Mouse (Mus musculus): Measurements from ENCODE around the gene Ifrd2. TPM values are rescaled to one million over a fixed set of nuclear protein-coding genes. Genes with fewer than 3 reads are reported as not detected.
A peak's percentile ranks its signal among the peaks of the same experiment; 100 is the strongest.

Gene Ifrd2
- polyA plus RNA-seq (2015; fragmentation: Nextera tagmentation; extraction: Ambion mirVana) = 43.6 and 48.7 TPM in 2 replicates

DNA sequence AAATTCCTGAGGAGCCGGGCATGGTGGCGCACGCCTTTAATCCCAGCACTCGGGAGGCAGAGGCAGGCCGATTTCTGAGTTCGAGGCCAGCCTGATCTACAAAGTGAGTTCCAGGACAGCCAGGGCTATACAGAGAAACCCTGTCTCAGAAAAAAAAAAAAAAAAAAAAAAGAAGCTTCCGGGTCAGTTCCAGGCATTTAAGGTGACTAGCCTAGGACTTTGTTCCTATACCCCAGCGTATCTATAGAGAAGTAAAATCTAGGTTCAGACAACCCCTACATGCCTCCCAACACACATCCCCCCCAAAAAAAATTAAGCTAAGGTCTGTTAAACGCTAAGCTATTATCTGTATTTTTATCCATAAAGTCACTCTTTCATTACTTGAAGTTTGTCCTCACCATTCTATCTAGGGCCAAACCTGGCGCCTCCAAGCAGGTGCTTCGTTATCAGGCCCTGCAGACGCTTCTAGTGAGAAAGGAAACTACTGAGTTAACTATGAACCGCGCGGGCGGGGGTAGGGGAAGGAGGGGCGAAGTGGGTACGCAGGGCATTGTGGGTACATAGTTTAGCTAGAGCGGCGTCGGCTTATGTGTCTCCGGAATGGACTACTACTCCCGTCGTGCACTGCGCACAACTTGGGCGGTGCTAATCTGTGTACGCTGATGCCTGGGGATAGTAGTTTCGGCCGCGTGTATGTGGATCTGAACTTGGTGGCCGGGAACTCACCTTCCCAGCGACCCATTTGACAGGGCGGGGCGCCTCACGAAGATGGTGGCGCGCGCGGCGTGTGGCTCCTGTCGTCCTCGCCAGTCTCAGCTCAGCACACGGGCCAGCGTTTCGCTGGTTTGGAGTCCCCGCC is at the start of gene Ifrd2:
Gene Ifrd2 (plus strand): TSS at position 669 of the 859 bp plus-strand sequence.
- DNase-seq (ENCODE audit: low spot score) = peak; percentile 99

DNA sequence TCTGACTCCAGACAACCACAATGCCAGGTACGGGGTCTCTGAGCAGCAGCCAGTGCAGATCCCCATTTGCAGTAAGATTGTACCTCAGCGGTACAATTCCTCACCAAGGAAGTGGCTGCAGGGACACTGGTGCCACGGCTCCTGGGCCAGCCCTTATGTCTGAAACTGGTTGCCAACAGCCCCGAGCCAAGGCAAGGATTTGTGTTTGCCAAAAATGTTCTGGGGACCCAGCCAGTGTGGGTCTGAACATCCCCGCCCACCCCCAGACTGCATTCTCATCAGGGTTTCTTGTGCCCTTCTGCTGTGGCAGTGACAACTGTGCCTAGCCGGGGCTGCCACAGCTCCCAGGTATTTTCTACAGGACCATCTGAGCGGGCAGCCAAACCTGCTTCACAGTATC is 49.2 kb upstream of the Ifrd2 start:
- no peak for DNase-seq (ENCODE audit: low spot score)

DNA sequence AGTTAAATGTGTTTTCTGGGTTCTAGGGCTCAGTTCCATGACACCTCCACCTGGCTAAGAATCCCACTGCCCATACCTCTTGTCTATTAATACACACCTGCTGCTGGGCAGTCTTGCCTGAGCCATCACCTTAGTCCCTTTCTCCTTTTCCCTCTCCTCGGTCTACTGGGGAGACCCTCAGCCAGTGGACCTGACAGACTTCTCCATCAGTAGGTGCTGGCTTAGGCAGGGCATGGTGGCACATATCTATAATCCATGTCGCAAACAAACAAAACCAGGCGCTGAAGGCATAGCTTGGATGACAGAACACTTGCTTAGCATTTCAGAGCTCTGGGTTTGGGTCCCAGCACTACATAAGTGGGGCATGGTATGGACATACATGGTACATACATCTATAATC is 48.7 kb upstream of the Ifrd2 start:
- DNase-seq (ENCODE audit: low spot score) = no peak

DNA sequence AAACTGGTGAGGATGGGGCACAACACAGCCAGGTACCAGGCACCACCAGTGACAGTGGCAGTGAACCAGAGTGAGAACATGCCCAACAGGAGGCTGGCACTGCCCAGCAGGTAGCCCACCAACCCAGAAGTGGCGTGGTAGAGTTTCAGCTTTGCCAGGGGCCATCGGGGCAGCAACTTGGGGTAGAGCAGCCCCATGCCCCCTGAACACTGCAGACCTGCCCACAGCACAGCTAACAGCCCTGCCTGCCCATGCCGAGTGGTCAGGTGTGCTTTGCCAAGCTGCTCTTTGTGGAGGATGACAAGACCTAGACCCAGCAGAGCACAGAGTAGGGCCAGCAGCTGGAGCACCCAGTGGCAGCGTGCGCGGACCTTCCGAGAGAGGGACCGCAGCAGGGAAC is 47.5 kb upstream of the Ifrd2 start:
- DNase-seq (ENCODE audit: low spot score) = no peak

DNA sequence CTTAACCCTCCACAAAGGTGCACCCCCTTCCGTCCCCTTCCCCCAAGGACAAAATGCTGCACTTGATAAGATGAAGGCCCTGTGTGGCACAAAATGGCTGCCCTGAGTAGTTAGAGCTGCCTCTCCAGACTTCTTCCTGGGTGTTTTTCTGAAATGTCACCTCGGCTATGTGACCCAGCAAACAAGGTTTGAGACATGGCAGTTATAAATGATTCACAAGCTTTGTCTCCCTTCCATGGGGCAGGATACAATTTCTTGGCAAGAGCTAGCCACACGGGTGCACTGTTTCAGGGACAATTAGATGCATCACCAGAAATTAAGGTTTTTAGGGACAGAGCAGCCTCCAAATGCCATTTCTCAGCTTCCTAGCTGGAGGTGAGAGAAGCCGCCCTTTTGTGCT is 47.0 kb upstream of the Ifrd2 start:
- DNase-seq (ENCODE audit: low spot score) = no peak

DNA sequence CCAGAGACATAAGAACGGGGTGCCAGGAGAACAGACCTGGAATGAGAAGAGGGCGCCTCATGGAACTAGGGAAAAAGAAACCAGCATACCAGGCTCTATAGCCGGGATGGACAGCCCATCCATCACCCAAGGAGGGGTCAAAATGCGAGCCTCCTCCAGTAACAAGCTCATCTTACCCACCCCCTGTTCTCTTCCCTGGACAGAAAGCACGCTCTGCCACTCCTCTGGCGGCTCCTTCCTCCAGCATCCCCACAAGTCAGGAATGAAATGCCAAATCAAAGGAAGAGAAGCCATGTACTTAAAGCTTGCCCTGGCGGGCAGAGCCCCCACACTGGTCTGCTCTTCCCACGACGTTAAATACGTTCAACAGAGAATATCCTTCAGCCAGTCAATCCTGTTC is 46.4 kb upstream of the Ifrd2 start:
- DNase-seq (ENCODE audit: low spot score) = no peak

DNA sequence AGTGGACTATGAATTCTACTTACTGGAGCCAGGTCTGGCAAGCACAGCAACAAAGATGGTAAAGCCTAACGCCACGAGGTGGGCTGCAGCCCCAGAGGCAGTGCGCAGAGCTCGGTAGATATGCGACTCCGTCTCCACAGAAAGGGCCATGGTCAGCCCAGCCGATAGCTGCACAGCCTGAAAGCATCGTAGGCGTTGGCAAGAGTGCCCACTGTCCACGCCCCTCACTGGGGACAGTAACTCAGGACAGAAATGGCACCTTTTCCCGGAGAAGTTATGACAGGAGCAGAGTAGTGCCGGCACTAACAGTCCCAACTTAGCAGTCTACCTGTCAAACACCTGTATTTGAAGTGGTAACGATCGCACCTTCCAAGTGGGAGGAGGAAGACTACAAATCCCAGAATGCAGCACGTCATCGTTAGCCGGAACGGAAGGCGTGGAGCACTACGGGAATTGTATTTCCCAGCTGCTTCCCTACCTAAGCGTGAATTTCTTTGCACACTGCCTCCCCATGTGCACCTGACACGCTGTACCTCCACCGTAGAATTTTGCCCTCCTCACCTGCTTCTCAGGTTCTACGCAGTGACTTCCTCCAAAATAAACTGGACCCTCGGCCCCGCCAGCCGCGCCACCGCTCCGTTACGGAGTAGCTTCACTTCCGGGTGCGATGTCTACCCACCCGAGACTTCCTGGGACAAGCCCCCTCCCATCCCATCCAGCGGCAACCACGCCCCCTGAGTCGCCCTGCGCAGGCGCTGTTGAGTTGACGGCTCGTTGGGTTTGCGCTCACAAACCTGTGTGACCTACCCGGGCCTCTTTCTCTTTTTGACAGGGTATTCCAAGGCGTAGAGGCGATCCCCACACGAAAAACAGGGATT is 45.7 kb upstream of the Ifrd2 start, which contains the start of the genes Cyb561d2 and Nprl2:
Gene Cyb561d2 (minus strand): TSS at position 720 of the 878 bp plus-strand sequence.
Gene Nprl2 (plus strand): TSS at position 753 of the 878 bp plus-strand sequence.
- DNase-seq (ENCODE audit: low spot score) = peak; percentile 97

DNA sequence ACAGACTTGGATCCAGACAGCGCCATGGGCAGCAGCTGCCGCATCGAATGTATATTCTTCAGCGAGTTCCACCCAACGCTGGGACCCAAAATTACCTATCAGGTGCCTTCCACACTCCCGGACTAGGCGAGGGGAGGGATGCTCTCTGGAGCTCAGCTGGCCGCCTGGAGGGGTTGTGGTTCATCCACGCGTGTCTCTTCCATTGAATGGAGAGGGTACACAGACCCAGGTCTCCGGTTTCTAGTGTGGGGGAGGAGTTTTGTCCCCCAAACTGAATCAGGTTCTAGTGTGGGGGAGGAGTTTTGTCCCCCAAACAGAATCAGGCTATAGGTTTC is 45.1 kb upstream of the Ifrd2 start:
- no peak for DNase-seq (ENCODE audit: low spot score)

DNA sequence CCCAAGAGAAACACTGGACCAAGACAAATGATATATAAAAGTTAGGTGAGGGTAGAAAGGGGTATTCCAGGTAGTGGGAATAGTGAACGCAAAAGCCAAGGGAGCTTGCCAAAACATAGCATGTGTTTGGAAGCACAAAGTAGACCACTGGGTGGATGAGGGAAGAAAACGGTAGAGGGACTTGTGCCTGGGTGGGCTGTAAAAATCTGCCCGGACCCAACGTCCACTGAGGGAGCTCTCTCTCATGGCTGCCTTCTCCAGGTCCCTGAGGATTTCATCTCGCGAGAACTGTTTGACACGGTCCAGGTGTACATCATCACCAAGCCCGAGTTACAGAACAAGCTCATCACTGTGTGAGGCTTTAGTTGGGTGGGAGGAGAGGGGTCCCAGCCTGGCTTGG is 44.7 kb upstream of the Ifrd2 start:
- no peak for DNase-seq (ENCODE audit: low spot score)

DNA sequence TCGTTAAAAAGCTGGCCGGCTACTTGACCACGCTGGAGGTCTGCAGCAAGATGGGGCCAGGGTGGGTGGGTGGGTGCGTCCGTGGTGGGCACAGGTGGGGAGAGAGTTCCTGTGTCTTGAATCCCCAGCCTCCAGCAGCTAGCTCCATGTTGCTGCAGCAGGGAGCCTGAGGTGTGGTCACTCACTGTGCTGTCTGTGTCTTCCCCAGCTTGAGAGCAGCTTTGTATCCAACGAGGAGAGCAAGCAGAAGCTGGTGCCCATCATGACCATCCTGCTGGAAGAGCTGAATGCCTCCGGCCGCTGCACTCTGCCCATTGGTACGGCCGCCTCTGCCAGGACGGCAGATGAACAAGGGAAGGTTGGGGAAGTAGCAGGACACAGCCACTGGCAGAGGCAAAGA is 44.1 kb upstream of the Ifrd2 start:
- no peak for DNase-seq (ENCODE audit: low spot score)

DNA sequence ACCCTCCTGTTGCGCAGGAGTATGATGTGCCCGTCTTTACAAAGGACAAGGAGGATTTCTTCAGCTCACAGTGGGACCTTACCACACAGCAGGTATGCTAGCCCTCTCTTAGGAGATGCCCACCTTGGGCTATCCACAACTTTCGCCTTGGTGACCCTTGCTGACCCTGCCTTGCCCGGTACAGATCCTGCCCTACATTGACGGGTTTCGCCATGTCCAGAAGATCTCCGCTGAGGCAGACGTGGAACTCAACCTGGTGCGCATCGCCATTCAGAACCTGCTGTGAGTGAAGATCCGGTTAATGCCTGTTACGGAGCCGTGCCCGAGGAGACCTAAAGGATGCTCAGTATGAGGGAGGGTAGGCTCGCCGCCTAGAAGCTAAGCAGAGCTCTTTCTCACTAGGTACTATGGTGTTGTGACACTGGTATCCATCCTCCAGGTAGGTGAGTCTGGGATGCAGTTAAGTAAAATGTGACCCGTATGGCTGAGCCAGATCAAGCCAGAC is 43.2 kb upstream of the Ifrd2 start:
- no peak for DNase-seq (ENCODE audit: low spot score)

DNA sequence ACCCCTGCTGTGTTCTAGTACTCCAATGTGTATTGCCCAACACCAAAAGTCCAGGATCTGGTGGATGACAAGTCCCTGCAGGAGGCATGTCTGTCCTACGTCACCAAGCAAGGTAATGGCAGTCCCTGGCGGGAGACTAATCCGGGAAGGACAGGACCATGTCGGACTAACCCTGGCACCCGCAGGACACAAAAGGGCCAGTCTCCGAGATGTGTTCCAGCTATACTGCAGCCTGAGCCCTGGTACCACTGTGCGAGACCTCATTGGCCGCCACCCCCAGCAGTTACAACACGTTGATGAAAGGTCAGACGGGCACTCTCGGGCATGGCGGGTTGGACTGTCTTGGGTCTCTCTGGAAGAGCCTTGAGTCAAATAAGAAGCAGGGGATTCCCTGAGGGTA is 42.7 kb upstream of the Ifrd2 start:
- no peak for DNase-seq (ENCODE audit: low spot score)

DNA sequence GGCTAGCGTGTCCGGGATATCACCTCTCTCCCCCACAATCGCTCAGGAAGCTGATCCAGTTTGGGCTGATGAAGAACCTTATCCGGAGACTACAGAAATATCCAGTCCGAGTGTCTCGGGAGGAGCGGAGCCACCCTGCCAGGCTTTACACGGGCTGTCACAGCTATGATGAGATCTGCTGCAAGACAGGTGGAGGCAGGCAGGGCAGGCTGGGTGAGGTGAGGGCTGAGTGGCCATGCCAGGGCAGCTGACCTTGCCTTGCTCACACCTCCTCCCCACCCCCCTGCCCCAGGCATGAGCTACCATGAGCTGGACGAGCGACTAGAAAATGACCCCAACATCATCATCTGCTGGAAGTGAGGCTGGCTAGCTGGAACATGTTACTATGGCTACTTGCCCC is 42.2 kb upstream of the Ifrd2 start:
- no peak for DNase-seq (ENCODE audit: low spot score)

DNA sequence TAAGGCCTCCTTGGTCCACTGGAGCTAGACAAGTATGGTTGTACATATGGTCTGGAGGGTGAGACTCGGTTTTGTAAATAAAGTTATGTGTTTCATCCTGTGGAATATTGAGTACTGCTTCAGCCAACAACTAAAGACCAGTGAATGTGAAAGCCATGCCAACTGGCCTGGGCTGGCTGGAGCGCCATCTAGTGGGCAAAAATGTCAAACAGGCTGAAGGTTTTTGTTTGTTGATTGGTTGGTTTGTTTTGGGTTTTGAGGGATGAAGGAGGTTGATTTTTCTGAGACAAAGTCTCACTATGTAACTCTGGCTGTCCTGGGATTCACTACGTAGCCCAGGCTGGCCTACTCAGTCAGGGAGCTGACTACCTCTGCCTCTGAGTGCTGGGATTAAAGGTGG is 41.8 kb upstream of the Ifrd2 start:
- peak; percentile 72 for DNase-seq (ENCODE audit: low spot score)

DNA sequence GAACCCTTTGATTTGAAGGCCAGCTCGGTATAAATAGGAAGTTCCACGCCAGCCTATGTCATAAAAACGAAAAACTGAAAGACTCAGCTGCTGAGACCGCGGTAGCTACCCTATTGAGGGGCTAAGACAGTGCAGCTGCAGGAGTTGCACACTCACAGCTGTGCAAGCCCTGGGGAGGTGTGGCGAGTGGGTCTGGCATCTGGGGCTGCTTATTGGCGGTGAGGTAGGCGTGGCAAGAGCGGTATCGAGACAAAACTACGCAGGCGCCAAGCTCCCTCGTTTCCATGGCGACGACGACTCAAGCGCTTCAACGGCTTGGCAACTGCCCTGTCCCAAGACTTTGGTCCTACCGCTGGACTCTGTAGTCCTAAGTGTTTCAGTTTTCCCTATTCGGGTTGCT is 40.4 kb upstream of the Ifrd2 start, which contains the start of gene Zmynd10:
Gene Zmynd10 (plus strand): TSS at position 273 of the 400 bp plus-strand sequence.
- peak; percentile 96 for DNase-seq (ENCODE audit: low spot score)

DNA sequence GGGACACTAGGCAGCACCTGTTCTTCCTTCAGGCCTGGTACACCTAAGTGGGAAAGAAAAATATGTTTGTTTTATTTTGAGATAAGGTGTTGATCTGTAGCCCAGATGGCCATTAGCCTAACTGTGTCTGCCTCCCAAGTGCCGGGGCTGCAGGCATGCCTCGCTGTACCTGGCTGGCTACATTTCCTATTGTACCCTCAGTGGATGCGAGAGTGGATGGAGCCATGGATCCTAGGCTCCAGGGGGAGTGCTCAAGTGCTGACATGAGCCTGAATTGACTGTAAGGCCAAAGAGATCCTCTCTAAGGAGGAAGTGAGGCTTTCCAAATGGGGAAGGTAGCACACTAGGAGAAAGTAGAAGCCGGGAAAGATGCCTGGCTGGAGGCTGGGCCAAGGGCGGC is 39.5 kb upstream of the Ifrd2 start:
- no peak for DNase-seq (ENCODE audit: low spot score)

DNA sequence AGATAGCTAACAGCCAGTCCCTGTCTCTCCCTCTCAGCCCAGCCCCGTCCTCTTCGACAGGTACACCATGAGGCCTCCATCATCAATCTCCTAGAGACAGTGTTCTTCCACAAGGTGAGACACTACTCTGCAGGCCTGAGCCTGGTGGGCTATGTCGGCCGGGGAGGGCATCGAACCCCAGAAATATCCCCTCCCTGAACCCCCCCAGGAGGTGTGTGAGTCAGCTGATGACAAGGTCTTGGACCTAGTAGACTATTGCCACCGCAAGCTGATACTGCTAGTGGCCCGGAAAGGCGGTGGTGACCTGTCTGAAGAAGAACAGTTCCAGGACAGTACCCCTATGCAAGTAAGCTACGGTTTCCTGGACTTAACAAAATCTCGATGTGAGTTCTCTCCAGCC is 38.6 kb upstream of the Ifrd2 start:
- DNase-seq (ENCODE audit: low spot score) = no peak

DNA sequence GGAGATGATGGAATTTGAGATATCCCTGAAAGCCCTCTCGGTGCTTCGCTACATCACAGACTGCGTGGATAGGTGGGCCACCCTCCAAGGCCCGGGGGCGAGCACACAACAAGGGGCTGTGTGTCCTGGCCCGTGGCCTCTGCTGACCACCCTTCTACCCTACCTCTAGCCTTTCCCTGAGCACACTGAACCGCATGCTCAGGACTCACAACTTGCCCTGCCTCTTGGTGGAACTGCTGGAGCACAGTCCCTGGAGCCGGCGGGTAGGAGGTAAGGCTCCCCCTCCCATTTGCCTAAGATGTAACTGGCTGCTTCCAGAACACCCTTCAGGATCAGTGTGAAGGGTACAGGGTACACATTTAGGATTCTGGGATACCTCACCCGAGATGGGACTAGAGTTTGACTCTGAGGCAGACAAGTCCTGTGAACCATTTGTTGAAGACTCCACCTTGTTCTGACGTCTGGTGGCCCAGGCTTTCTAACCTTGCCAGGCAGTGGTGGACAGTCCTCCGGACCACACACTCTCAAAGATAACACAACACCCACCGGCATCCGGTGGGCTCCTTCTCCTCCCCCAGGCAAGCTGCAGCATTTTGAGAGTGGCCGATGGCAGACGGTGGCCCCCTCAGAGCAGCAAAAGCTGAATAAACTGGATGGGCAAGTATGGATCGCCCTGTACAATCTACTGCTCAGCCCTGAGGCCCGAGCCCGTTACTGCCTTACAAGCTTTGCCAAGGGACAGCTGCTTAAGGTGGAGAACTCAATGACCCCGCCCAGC is 38.0 kb upstream of the Ifrd2 start:
- DNase-seq (ENCODE audit: low spot score) = no peak

DNA sequence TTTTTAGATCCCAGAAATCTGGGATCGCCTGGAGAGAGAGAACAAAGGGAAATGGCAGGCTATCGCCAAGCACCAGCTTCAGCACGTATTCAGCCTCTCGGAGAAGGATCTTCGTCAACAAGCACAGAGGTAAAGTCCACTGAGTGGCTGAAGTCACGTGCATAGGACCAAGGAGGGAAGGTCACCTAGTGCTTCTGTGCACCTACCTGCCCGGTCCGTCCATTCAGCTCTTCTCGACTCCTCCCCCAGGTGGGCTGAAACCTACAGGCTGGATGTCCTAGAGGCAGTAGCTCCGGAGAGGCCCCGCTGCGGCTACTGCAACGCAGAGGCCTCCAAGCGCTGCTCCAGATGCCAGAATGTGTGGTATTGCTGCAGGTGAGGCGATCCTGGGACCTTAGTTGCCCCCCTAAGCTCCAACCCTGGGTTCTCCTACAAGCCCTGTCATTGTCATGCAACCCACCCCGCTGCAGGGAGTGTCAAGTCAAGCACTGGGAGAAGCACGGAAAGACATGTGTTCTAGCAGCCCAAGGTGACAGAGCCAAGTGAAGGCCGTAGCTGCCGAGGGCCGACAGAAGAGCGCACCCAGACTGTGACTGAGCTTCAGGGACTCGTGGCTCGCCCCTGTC is 36.8 kb upstream of the Ifrd2 start:
- no peak for DNase-seq (ENCODE audit: low spot score)

DNA sequence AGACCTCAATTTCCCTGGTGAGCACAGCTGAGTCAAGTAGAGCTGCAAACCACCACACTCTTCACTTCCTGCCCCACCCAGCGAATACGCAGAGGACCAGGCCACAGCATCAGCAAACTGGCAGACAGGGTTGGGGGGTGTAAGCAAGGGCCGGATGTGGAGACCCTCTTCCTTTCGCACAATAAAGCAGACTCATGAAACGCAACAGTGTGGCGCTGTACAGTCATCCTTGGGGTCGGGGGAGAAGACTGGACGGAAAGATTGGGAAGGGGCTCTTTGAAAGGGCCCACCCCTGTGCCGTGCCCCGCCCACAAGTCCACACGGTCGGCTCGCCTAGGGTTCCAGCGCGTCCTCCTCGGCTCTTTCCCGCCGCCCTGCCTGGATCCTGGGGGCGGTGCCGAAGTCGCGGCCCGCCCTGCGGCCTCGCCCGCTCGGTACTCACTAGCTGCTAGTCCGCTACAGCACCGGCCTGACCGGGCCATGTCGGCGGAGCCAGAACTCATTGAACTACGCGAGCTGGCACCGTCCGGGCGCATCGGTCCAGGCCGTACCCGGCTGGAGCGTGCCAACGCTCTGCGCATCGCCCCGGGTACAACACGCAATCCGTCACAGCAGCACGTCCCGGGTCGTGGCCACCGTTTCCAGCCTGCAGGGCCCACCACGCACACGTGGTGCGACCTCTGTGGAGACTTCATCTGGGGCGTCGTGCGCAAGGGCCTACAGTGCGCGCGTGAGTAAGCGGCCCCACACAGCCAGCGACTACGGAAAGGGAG is 36.1 kb upstream of the Ifrd2 start, which contains the start of gene Rassf1:
Gene Rassf1 (plus strand): TSS at position 439 of the 773 bp plus-strand sequence.
- peak; percentile 88 for DNase-seq (ENCODE audit: low spot score)

Data from thymus, postnatal 0 days (tissue).